Mouse (Mus musculus): ENCODE measurements around the gene Dnah3. TPM values are rescaled to one million over a fixed set of nuclear protein-coding genes. Genes with fewer than 3 reads are reported as not detected.

The Dnah3 gene
- polyA plus RNA-seq (2012; rRNA removed), result 0.10 and 0.27 TPM in 2 replicates

DNA sequence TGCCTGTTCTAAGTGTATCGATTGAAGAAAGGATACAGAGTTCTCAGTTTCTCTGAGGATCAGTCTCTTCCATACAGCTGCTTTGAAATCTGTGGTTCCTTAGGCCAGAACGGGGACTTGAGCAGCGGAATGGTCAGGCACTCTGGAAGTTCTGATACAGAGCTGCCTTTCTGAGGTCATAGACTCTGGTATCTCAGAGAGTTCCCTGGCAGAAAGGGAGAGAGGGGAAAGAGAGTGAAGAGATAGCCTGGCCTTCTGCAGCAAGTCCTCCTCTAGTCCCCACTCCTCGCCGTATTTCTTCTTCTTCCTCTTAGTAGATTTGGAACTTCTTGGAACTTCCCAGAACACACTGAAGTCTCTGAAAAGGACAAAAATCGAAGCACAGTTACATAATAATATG lies at the start of gene Dnah3:
TSS of gene Dnah3 (minus strand) at position 101 of the 400 bp plus-strand sequence.

DNA sequence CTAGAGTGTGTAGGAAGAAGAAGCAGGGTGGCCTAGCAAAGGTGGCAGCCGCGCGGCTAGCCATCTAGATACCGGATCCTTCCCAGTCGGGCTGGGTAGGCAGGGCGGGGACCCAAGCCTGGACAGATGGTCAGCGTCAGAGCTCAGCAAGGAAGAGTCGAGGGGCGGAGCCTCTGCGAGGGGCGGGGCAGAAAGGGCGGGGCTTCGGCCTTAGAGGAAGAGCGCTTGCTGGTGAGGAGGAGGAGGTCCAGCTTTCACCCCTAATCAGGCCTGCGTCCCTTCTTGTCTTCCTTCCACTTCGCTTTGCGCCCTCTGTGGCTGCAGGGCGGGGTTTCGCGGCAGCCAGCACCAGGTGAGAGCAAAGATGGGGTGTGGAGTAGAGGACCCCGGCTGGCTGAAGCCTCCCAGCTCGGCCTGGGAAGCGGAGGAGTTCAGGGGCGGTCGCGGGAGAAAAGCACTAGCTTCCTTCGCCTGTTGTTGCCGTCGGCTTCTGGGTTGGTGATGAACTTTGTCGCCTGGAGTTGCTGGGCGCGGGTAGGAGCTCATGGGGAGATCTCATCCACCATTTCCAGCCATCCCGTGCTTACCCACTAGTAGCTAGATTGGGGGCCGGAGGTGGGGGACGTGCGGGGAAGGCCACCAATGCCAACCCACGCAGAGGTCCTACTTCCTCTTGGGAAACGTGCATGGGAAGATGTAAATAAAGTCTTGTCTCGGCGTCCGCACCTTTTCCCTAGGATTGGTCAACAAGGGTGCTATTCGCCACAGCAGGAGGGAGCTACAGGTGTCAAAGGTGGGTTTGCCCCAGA lies 7.3 kb upstream of the Dnah3 start, which contains the start of gene Tmem159:
TSS of gene Tmem159 (plus strand) at position 190 of the 809 bp plus-strand sequence.

DNA sequence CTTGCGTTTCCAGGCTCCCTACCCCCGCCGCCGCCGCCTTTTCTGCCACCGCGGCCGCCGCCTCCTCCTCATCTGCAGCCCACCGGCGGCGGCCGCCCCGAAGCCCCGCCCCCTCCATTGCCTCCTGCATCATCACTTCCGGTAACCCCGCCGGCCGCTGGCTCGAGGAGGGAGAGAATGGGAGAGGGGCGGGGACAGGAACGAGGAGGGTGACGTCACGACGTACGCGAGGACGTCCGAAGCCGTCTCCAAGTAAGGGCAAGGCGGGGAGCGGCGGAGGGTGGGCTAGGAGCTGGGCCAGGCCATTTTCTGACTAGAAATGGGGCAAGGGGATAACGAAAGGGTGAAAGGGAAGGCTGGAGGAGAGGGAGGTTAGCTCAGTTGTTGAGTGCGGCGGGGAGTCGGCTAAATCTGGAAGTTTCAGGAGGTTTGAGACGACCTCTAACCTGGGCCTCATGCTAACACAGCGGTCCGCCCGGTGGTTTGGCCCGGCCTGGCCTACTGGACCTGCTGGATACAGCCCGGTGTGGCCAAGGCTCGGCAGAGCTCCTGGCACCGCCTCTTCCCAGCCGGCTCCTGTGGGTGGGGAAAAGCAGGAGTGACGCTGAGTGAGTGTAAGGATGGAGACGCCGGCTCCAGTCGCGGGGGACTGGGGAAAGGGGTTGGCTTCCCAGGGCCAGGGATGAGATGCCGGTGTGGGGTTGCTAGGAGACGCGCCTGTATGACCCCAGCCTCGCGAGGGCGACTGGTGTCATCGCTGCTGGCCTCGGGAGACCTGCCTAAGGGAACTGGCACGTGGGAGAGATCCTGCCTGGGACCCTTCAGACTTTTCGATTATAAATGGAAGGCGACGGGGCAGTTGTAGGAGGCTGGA lies 199.2 kb downstream of the Dnah3 start, which contains the start of the genes Lyrm1 and Dcun1d3:
TSS of gene Lyrm1 (plus strand) at position 223 of the 874 bp plus-strand sequence.
TSS of gene Dcun1d3 (minus strand) at position 660 of the 874 bp plus-strand sequence.

Other genes starting within 250 kb of the Dnah3 start
- 14.1 and 15.1 TPM in 2 replicates for gene Lyrm1, start 199.4 kb downstream of the Dnah3 start, polyA plus RNA-seq (2012; rRNA removed)
- 8.5 and 9.4 TPM in 2 replicates for gene Dcun1d3, start 199.0 kb downstream of the Dnah3 start, polyA plus RNA-seq (2012; rRNA removed)
- gene Tmem159, start 7.1 kb upstream of the Dnah3 start, polyA plus RNA-seq (2012; rRNA removed), result 7.0 and 7.6 TPM in 2 replicates
- gene Zp2, start 50.0 kb upstream of the Dnah3 start, polyA plus RNA-seq (2012; rRNA removed), result 0.19 and 0.21 TPM in 2 replicates
- gene Anks4b, start 78.6 kb upstream of the Dnah3 start, polyA plus RNA-seq (2012; rRNA removed), result 0.01 and 0.04 TPM in 2 replicates
- gene Crym, start 106.8 kb upstream of the Dnah3 start, polyA plus RNA-seq (2012; rRNA removed), result 66.0 and 84.8 TPM in 2 replicates
- gene Abca14, start 108.7 kb upstream of the Dnah3 start, polyA plus RNA-seq (2012; rRNA removed), result not detected in 2 replicates
- not detected in 2 replicates for gene Abca15, start 233.4 kb upstream of the Dnah3 start, polyA plus RNA-seq (2012; rRNA removed)